25 mouse cellular contexts compared by ENCODE assay signal in genomic region chr15:43399821-43400220, GRCm38 (mm10).
DNase-seq lines count a peak whose midpoint lies in the region; ATAC-seq lines count a peak whose summit lies in the region.
"Had no signal": no experiment of that assay in that cellular context is flagged by ENCODE, and none has a peak within 500 bp of the region (broad histone marks: within the 10 kb centered on the region; RNA-seq: fewer than 3 reads in every experiment).

No protein-coding gene starts in this region.

- no peaks in the 10 kb centered on the region for H3K4me1 ChIP-seq in limb, embryonic 11.5 days (ENCODE audit: control insufficient read depth, insufficient read depth, low read length)
- peaks cover 19% of the 10 kb centered on the region for H3K4me1 ChIP-seq in limb, embryonic 10.5 days
- no peaks in the 10 kb centered on the region for H3K4me1 ChIP-seq in limb, embryonic 13.5 days
- H3K4me1 ChIP-seq: forebrain, embryonic 10.5 days; forebrain, embryonic 13.5 days; heart, embryonic 12.5 days; hindbrain, embryonic 10.5 days; hindbrain, embryonic 13.5 days had no signal

- intact Hi-C loops in left cerebral cortex, postnatal 4 days (cut with DNase I), result no loop called here

- DNase-seq in limb, embryonic 11.5 days (ENCODE audit: low spot score), result no peak
- no peak for DNase-seq in limb, embryonic 10.5 days (ENCODE audit: low spot score)
- DNase-seq in embryo, embryonic 11 days, result peak; percentile 35
- no peak for DNase-seq in left cerebral cortex, postnatal 4 days
- no peak for DNase-seq in kidney, postnatal 10 days
- DNase-seq in cerebellum, adult 18-20 months, result no peak
- DNase-seq: adrenal gland, postnatal 10 days; adrenal gland, postnatal 36 days; cerebellum, adult 8-10 months; cerebellum, postnatal 10 days; cerebellum, postnatal 36 days; forebrain, postnatal 0 days; gastrocnemius, postnatal 25 days; heart, adult 18-20 months; heart, postnatal 10 days; heart, postnatal 36 days had no signal

- ATAC-seq in limb, embryonic 11.5 days (ENCODE audit: insufficient number of reproducible peaks, low FRiP score, low TSS enrichment, low read depth), result peak; percentile 60; the same call in 1 of the 2 replicates
- peak; percentile 15; the same call in 1 of the 2 replicates for ATAC-seq in limb, embryonic 13.5 days (ENCODE audit: low FRiP score, low read depth)
- ATAC-seq: activated CD4-positive, CD25-positive, alpha-beta regulatory T cell, adult 4 months; forebrain, embryonic 13.5 days; forebrain, postnatal 0 days; hindbrain, embryonic 16.5 days had no signal

- H3K9me3 ChIP-seq in limb, embryonic 11.5 days (ENCODE audit: control insufficient read depth, low read length), result no peaks in the 10 kb centered on the region
- no peaks in the 10 kb centered on the region for H3K9me3 ChIP-seq in limb, embryonic 10.5 days (replicated peaks)
- H3K9me3 ChIP-seq in limb, embryonic 13.5 days, result no peaks in the 10 kb centered on the region
- H3K9me3 ChIP-seq: forebrain, embryonic 10.5 days; forebrain, embryonic 13.5 days; heart, embryonic 12.5 days; heart, embryonic 15.5 days; hindbrain, embryonic 10.5 days; hindbrain, embryonic 13.5 days had no signal

- H3K4me3 ChIP-seq in limb, embryonic 11.5 days (ENCODE audit: low read depth, low read length), result no peak overlapping the region
- no peak overlapping the region for H3K4me3 ChIP-seq in limb, embryonic 10.5 days
- H3K4me3 ChIP-seq in limb, embryonic 13.5 days, result no peak overlapping the region
- H3K4me3 ChIP-seq: forebrain, embryonic 10.5 days; forebrain, embryonic 13.5 days; heart, embryonic 12.5 days; heart, embryonic 15.5 days; hindbrain, embryonic 10.5 days; hindbrain, embryonic 13.5 days had no signal

- no peaks in the 10 kb centered on the region for H3K27me3 ChIP-seq in limb, embryonic 11.5 days (ENCODE audit: control insufficient read depth, insufficient read depth, low read length)
- no peaks in the 10 kb centered on the region for H3K27me3 ChIP-seq in limb, embryonic 10.5 days (ENCODE audit: low read depth, poor library complexity, severe bottlenecking)
- no peaks in the 10 kb centered on the region for H3K27me3 ChIP-seq in limb, embryonic 13.5 days
- H3K27me3 ChIP-seq: forebrain, embryonic 13.5 days; heart, embryonic 12.5 days; heart, embryonic 15.5 days; hindbrain, embryonic 13.5 days had no signal

- WGBS in limb, embryonic 11.5 days, result 6% methylated on average over 1 of the region's 1 CpGs
- WGBS in limb, embryonic 10.5 days, result 12% methylated on average over 1 of the region's 1 CpGs
- 6% methylated on average over 1 of the region's 1 CpGs for WGBS in limb, embryonic 13.5 days

- no peak overlapping the region for H3K9ac ChIP-seq in limb, embryonic 11.5 days (ENCODE audit: low read length)
- no peak overlapping the region for H3K9ac ChIP-seq in limb, embryonic 13.5 days
- H3K9ac ChIP-seq: forebrain, embryonic 13.5 days; forebrain, postnatal 0 days; heart, embryonic 12.5 days; heart, embryonic 15.5 days; hindbrain, embryonic 13.5 days had no signal

- H3K4me2 ChIP-seq in limb, embryonic 11.5 days (ENCODE audit: low read depth, severe bottlenecking), result no peak overlapping the region
- no peak overlapping the region for H3K4me2 ChIP-seq in limb, embryonic 13.5 days (replicated peaks)
- H3K4me2 ChIP-seq: forebrain, embryonic 13.5 days; heart, embryonic 12.5 days; heart, embryonic 15.5 days; hindbrain, embryonic 13.5 days had no signal

- no peak overlapping the region for H3K27ac ChIP-seq in limb, embryonic 11.5 days (replicated peaks; ENCODE audit: low read depth, low read length)
- H3K27ac ChIP-seq in limb, embryonic 10.5 days, result no peak overlapping the region
- no peak overlapping the region for H3K27ac ChIP-seq in limb, embryonic 13.5 days
- H3K27ac ChIP-seq: forebrain, embryonic 10.5 days; forebrain, embryonic 13.5 days; heart, embryonic 15.5 days; hindbrain, embryonic 10.5 days; hindbrain, embryonic 13.5 days had no signal

- no peaks in the 10 kb centered on the region for H3K36me3 ChIP-seq in limb, embryonic 11.5 days (ENCODE audit: control insufficient read depth, insufficient read depth, low read length)
- no peaks in the 10 kb centered on the region for H3K36me3 ChIP-seq in limb, embryonic 10.5 days
- no peaks in the 10 kb centered on the region for H3K36me3 ChIP-seq in limb, embryonic 13.5 days
- H3K36me3 ChIP-seq: forebrain, embryonic 10.5 days; heart, embryonic 12.5 days; heart, embryonic 15.5 days; hindbrain, embryonic 10.5 days; hindbrain, embryonic 13.5 days had no signal
